ENCODE assay signal across 8 mouse cellular contexts in genomic region chrX:38189552-38190457, GRCm38 (mm10). TPM values are rescaled to one million over a fixed set of nuclear protein-coding genes. Genes with fewer than 3 reads are reported as not detected.
DNase-seq lines count a peak whose midpoint lies in the region; ATAC-seq and TF ChIP-seq lines count a peak whose summit lies in the region.

Gene Zbtb33, plus strand, starts transcription at chrX:38189793.

- TF ChIP-seq POLR2A in thymus, adult 2 months (IDR thresholded peaks at IDR 0.05; ENCODE audit: control insufficient read depth, extremely low read depth, insufficient read depth, low read length, poor library complexity), result peak; percentile 43; the same call in 1 of the 2 replicates

- H3K9ac ChIP-seq in lung, embryonic 16.5 days (ENCODE audit: low read length), result peak within 1 kb of the TSS; percentile 87

- H3K27me3 ChIP-seq in hindbrain, embryonic 10.5 days (ENCODE audit: insufficient read depth, poor library complexity, severe bottlenecking), result no peaks in the 10 kb centered on the region
- no peaks in the 10 kb centered on the region for H3K27me3 ChIP-seq in lung, embryonic 16.5 days (ENCODE audit: control insufficient read depth, insufficient read depth, low read depth, low read length)
- H3K27me3 ChIP-seq in thymus, adult 2 months (ENCODE audit: control insufficient read depth, insufficient read depth, low read length), result no peaks in the 10 kb centered on the region

- peak within 1 kb of the TSS; percentile 65 for H3K4me2 ChIP-seq in lung, embryonic 16.5 days (ENCODE audit: low read depth, low read length)

- H3K9me3 ChIP-seq in hindbrain, embryonic 10.5 days, result 0 out of 2 replicates have a peak, but pooled peaks cover 5% of the 10 kb centered on the region
- no peaks in the 10 kb centered on the region for H3K9me3 ChIP-seq in lung, embryonic 16.5 days (ENCODE audit: control insufficient read depth, low read length)

- WGBS in hindbrain, embryonic 10.5 days, result 24% methylated on average over 72 of the region's 72 CpGs
- 14% methylated on average over 69 of the region's 72 CpGs for WGBS in lung, embryonic 16.5 days
- WGBS in thymus, adult 2 months, result 1% methylated on average over 60 of the region's 72 CpGs

- peak within 1 kb of the TSS; percentile 66 for H3K4me3 ChIP-seq in hindbrain, embryonic 10.5 days
- peak within 1 kb of the TSS; percentile 70 for H3K4me3 ChIP-seq in lung, embryonic 16.5 days (ENCODE audit: low read length)
- H3K4me3 ChIP-seq in thymus, adult 2 months (ENCODE audit: control insufficient read depth, insufficient read depth, low read length), result peak within 1 kb of the TSS; percentile 93

- H3K36me3 ChIP-seq in hindbrain, embryonic 10.5 days, result peaks cover 22% of the 10 kb centered on the region
- peaks cover 2% of the 10 kb centered on the region; the same call in 1 of the 2 replicates for H3K36me3 ChIP-seq in lung, embryonic 16.5 days (ENCODE audit: control insufficient read depth, insufficient read depth, low read length)
- H3K36me3 ChIP-seq in thymus, adult 2 months (ENCODE audit: control insufficient read depth, insufficient read depth, low read length), result no peaks in the 10 kb centered on the region

- 0 out of 2 replicates have a peak, but pooled peaks cover 5% of the 10 kb centered on the region for H3K4me1 ChIP-seq in hindbrain, embryonic 10.5 days (replicated peaks)
- H3K4me1 ChIP-seq in lung, embryonic 16.5 days (replicated peaks; ENCODE audit: control insufficient read depth, insufficient read depth, low read length), result no peaks in the 10 kb centered on the region
- no peaks in the 10 kb centered on the region; the same call in 1 of the 2 replicates for H3K4me1 ChIP-seq in thymus, adult 2 months (replicated peaks; ENCODE audit: control insufficient read depth, insufficient read depth, low read length)

- H3K27ac ChIP-seq in hindbrain, embryonic 10.5 days, result peak within 1 kb of the TSS; percentile 92
- H3K27ac ChIP-seq in lung, embryonic 16.5 days (ENCODE audit: low read length), result peak within 1 kb of the TSS; percentile 88
- peak within 1 kb of the TSS; percentile 29 for H3K27ac ChIP-seq in thymus, adult 2 months (ENCODE audit: control insufficient read depth, insufficient read depth, low read length)

- peak; percentile 88 for DNase-seq in Muller cell, postnatal 12 days (ENCODE audit: inconsistent ontology term)
- DNase-seq in cerebellum, adult 9-10 months, result peak; percentile 82
- DNase-seq in hindbrain, embryonic 10.5 days (ENCODE audit: low spot score), result peak; percentile 89
- peak; percentile 83 for DNase-seq in layer of hippocampus, adult 9-11 months
- peak; percentile 70 for DNase-seq in ovary, adult 18-20 months (ENCODE audit: low spot score)
- DNase-seq in thymus, adult 2 months, result peak; percentile 88

- peak; percentile 86 for TF ChIP-seq CTCF in thymus, adult 2 months (IDR thresholded peaks at IDR 0.05; ENCODE audit: borderline replicate concordance, control insufficient read depth, extremely low read depth, insufficient read depth, low read length, poor library complexity)

- peak; percentile 98 for ATAC-seq in frontal cortex, adult (ENCODE audit: low TSS enrichment)
- peak; percentile 97 for ATAC-seq in lung, embryonic 16.5 days (ENCODE audit: low read depth)

RNA-seq across cellular contexts. Expression of gene Zbtb33, which starts in this region (rescaled TPM):
- polyA plus RNA-seq in hindbrain, embryonic 10.5 days (2016; fragmentation: Nextera tagmentation; extraction: Ambion mirVana), result 3.9 and 4.4 TPM in 2 replicates
- polyA plus RNA-seq in lung, embryonic 16.5 days (2015; fragmentation: Nextera tagmentation; extraction: Ambion mirVana), result 2.7 and 3.6 TPM in 2 replicates
- 9.1 and 10.4 TPM in 2 replicates for polyA plus RNA-seq in thymus, adult 2 months (2012; rRNA removed)

Comparison
In these comparisons a context has a peak if more than half of its experiments do, and no peak if none do; other contexts are left out.
1. Peak in every context shown above with its lines: DNase-seq, ATAC-seq, H3K4me3 ChIP-seq and H3K27ac ChIP-seq.
2. H3K27ac ChIP-seq: peak in every context shown above with its lines; median percentile 92 in hindbrain, embryonic 10.5 days; 88 in lung, embryonic 16.5 days; 29 in thymus, adult 2 months.